Mouse (Mus musculus) heart, postnatal 4 days (tissue): Measurements from ENCODE around the gene Maml1. TPM values are rescaled to one million over a fixed set of nuclear protein-coding genes. Genes with fewer than 3 reads are reported as not detected.

ENCODE experiments used
- DNase-seq: peaks from one replicate; pipeline ENCODE4 v3.0.0; 2021
- total RNA-seq, 2 experiments: library from RNA; stranded (reverse); gene quantifications; 2 replicates each; pipeline ENCODE4 v1.2.3; 2021

Gene Maml1
- total RNA-seq, 2 experiments from 2014 or later: 19.6 to 20.2 TPM

DNA sequence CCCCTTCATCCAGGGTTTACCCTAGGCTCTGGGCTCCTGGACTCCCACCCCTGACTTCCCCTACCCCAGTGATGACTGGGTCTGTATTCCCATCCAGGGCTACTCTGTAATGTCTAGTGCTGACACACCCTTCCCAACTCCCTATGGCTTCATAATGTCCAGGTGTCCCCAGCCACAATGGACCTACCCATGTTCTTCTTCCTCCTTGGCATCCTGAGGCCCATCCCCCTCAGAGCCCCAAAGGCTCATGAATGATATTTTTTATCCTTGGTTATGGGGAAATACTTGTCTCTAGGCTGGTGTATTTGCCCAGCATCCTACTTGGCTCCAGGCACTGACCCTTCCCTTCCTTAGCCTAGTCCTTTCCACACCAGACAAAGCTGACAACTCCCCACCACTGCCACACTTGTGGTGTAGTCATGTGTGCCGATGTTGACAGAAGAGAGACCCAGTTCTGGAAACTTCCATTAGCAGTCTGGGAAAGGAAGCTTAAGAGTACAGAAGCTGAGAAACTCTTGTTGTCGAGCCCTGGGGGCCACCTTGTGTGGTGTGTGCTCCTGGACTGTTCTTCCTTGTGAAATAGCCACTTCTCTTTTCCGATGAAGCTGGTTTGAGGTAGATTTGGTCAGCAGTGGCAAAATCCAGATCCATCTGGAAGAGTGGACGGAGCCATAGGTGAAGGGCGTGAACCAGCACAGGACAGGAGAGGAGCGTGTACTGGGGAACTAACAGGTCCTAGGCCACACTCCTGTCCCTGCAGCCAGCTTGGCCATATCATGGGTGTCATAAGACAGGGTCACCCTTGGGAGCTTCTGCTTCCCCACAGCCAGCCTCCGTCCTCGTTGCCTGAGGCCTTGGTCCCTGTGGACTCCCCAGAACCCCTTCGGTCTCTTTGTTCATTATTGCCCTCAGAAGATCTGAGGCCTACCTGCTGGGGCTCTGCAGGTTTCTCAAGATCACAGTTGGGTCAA lies 53.0 kb downstream of the Maml1 start:
- DNase-seq: no peak

- DNase-seq: no peak
Observed at GRCm38 (mm10) chr11:50238324-50238723, 53.8 kb downstream of the Maml1 start, which contains the start of gene Ltc4s. Gene Ltc4s (minus strand): TSS chr11:50238616.

DNA sequence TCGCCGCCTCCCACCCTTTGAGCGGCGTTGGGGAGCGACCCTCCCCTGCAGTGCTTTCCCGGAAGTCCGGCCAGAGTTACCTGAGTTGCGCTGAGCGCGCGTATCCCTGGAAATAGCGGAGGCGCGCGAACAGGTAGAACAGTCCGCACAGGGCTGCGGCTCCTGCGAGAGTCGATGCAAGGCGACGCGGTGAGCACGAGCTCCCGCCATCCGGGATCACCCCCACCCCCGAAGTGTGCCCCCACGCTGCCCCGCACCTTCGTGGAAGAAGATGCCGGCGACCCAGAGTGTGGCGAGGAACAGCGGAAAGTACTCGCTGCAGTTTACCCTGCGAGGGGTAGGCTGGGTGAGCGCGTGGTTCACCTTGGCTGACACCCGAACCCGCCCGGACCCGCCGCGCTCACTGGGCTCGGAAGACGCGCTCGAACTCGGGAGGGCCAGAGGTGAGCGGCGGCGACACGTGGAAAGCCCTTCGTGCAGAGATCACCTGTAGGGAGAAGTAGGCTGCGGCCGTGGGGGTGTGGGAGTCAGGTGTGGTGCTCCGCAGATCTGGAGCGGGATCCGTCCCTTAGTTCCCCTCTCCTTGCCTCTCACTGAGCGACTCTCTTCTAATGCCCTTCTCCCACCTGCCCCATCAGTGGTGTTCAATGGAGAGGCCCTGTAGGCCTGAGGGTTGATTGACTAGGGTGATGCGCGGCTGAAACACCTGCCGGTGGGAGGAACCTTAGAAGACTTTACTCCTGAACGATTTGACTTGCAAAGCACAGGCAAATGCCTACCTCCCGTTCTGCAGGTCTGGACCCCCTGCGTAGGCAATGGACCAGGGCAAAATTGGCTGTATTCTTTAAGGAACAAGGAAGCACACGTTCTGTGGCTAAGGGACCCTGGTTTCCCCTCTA lies 54.9 kb downstream of the Maml1 start:
- no peak for DNase-seq

DNA sequence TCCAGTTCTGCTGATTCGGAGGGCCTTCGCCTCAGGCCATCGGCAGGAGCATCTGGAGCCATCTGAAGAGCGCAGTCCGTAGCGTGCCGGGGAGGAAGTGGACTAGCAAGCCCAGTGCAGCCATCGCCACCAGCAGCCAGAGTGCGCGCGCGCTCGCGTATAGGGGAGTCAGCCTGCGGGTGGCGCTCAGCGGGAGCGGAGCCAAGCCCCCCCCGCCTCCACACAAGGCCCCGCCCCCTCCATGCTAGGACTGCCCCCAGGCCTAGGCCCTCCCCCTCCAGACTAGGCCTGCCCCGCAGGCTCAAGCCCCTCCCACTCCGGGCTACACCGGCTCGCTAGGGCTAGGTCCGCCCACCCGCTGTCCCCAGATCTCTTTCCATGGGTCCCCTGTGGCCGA lies 55.6 kb downstream of the Maml1 start:
- peak; percentile 92 for DNase-seq

DNA sequence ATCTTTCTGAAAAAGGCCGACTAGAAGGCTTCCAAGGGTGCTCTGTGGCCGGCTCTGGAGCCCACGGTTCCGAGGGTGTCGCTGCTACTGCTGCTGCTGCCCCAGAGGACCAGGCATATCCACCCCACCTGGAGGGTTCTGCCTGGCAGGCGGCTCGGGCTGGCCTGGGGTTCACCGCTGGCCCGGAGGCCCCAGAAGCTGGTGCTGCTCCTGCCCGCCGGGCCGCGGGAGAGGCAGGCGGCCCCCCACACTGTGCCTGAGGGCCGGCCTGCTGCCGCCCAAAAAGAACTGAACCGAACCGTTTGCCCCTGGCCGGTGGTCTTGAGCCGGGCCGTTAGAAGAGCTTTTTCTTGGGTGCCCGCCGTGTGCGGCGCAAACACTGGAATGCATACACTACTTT lies 57.5 kb downstream of the Maml1 start:
- no peak for DNase-seq

- DNase-seq: no peak
Observed at GRCm38 (mm10) chr11:50233993-50234392, 58.1 kb downstream of the Maml1 start.

- no peak for DNase-seq
Observed at GRCm38 (mm10) chr11:50233022-50233421, 59.1 kb downstream of the Maml1 start.

DNA sequence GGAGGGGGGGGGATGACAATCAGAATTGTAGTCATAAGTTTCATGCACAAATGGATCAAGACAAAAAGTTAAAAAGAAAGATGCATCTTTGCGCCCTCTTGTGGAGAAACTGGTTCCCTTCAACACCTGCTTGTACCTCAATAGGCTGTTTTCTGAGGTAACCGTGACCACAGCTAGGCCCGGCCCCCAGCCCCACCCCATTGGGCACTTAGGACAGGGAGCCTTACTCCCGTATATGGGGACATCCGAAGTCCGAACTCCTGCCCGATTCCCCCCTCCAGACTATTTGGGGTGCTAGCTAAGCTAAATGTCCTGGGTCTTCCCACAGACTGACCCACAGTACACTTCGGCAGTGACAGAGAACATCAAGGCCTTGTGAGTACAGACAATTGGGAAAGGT lies 60.7 kb downstream of the Maml1 start:
- DNase-seq: peak; percentile 69

DNA sequence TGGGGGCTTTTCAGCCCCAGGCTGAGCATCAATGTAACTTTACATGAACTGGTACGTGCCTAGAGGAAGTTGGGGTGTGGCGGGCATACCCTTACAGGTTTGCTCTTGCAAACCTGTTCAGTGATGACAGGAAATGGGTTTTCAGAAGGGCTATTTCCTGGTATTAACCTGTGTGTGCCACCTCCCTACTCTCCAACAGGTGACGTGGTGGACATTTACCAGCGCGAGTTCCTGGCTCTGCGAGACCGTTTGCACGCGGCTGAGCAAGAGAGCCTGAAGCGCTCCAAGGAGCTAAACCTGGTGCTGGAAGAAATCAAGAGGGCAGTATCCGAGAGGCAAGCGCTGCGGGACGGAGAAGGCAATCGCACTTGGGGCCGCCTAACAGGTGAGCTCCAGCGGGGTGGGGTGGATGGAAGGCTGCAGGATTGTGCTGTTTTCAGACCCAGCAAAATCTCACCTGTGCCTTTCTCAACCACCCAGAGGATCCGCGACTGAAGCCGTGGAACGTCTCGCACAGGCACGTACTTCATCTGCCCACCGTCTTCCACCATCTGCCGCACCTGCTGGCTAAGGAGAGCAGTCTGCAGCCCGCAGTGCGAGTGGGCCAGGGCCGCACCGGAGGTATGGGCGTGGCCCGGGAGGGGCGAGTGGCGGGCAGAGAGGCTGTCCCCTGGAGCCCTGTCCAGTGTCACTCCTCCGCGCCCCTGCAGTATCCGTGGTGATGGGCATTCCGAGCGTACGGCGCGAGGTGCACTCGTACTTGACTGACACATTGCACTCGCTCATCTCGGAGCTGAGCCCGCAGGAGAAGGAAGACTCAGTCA lies 61.4 kb downstream of the Maml1 start:
- DNase-seq: no peak

DNA sequence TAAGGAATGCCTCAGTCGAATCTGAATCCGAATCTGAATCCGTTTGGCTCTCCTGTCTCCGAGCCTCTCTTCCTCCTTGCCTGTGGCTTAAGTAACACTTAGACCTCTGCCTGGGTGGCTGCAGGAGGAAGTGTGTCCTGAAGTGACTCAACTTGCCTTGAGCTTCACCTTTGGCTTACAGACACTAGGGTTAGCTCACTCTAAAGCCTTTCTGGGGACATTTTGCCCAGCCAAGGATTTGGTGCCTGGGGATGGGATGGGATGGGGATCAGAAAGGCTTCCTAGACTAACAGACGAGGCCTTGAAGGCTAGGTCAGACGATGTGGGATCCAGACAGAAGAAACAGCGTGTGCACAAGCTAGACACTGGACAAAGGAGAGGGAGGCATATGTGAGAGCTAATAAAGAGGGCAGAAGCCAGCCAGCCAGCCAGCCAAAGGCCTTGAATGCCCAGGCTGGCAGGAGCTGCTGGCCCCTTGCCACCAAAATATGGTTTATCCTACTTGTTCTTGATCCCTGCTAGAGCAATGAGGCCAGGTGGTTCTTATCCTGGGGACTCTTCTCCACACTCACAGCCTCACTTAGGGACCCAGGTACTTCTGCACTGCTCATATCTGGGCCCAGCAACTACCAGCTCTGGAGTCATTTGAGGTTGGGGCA lies 62.7 kb downstream of the Maml1 start:
- peak; percentile 66 for DNase-seq

DNA sequence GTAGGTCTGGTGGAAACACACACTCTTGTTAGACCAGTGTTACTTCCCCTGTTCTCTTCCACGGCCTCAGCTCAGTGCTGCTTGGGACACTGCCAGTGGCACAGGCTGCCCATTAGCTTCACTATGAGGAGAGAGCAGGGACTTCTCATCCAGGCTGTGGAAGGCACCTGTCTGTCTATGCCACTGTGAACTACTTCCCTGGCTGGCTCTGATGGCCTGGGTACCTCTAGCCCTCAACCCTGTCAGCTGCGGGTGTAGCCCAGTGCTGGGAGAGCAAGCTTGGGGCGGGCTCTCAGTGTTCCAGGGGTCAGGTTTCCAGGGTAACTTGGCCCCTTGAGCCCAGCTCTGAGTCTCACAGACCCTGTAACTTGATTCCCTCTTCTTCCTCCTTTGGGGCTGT lies 63.3 kb downstream of the Maml1 start:
- no peak for DNase-seq

DNA sequence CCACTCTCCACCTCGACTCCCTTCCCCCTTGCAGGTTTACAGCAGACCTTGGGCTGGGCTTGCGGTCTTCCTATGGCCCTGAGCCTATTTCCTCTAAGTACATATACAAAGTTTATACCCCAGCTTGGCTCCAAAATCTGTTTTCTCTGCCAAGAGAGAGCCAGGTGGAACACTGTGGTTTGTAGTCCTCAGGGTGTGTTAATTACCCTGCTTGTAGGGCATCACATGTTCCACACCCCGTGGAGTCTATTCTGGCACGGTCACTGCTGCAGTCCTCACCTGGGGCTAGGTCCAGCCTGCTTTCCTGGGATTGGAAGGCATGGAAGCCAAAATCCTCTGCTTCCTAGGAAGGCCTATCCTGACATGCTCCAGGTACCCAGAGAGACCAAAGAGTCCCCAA lies 64.4 kb downstream of the Maml1 start:
- DNase-seq: no peak

DNA sequence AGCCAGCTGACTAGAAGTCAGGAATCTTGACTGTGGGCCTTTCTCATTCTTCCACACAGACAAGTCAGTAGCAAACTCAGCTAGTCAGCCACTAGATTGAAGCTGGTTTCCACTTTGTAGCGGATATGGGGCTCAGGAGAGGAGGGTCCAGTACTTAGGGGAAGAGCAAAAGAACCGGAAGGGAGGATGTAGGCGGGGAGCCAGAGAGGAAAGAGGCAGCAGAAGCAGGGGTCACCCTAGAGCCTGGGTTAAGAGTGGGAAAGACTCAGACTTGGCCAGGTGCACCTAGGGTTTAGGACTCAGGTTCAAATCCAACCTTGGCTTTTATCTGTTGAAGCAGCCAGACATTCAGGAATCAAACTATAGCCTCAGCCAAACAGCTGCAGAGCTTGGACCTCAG lies 64.9 kb downstream of the Maml1 start:
- DNase-seq: no peak

- no peak for DNase-seq
Observed at GRCm38 (mm10) chr11:50226406-50226805, 65.7 kb downstream of the Maml1 start.

- DNase-seq: peak; percentile 57
Observed at GRCm38 (mm10) chr11:50225611-50226378, 66.3 kb downstream of the Maml1 start.

DNA sequence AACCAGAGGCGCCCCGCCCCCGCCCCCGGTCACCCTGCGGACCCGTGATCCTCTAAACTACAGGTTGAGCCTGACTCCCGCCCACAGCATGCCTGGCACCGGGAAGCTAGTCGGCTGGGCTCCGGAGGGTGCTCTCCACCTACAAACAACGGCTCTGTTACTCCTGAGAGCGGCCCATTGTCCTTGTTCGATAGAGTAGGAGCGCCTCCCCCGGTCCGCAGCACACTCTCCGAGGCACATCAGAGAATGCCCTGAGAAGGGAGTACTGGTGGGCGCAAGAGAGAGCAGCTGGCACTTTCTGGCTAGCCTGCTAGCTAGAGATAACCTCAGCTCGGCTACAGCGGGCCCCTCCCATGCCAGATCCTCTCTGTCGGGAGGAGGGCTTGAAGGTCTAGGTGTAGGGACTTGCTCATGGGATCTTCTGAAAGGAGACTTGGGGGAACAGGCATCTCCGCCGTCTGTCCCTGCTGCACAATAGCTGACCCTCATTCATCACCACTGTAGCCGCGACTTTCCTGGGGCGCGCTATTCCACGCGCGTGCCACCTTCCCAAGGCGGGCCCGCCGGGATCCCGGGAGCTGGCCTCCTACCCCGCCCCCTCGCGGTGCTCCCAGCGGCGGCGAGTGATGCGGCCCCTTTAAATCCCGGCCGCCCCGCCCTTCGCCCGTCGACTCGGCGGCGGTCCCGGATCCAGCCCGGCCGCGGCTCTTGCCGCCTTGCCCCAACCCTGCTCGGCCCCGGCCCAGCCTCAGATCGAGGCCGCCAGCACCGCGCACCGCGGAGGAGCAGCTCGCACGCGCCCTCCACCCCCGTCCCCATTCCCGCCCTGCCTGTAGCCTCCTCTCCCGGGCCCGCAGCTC lies 67.2 kb downstream of the Maml1 start:
- peak; percentile 88 for DNase-seq

- DNase-seq: no peak
Observed at GRCm38 (mm10) chr11:50223783-50224662, 68.1 kb downstream of the Maml1 start.

DNA sequence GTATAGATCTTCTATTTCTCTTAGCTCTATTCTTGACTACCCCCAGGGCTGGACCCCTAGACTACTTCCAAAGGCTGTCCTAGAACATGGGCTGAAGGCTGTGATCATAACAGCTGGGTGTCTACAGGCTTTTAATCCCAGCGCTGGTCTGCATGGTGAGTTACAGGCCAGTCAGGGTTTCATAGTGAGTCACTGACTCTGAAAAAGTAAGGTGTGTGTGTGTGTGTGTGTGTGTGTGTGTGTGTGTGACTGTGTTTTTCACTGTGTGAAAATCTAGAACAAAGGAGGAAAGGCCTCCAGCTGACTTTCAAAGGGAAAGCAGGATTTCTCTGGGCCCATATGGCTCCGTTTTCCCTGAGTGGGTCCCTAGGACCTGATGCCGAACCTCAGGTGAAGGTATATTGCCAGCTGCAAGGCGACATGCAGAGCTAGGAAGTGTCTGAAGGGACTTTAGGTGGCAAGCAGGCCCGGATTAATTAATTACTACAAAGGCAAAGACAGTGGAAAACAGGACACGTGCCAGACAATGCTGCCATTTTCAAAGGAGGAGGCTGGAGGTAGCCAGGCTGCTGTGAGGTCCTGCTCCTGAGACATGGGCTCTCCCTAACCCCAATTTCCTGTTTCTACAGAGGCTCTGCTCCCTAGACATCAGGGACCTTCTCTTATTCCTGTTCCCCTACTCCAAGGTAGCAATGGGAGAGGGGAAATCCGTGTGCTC lies 69.4 kb downstream of the Maml1 start:
- DNase-seq: no peak
